Mouse (Mus musculus) liver, adult 2 months (tissue): ENCODE measurements at regions not wholly inside any gene's neighbourhood (a gene's known extent, or its start where the extent isn't known, plus 50 kb on each side); places are given as distances from the start of the nearest gene placed in this dataset.

Source experiments
- CTCF ChIP-seq: fragments of 200-500 bp; IDR thresholded peaks from 2 replicates; pipeline ENCODE4 v1.5.1; 2011; ENCODE audit warnings: low read depth, low read length, control low read depth
- POLR2A ChIP-seq: fragments of 200-500 bp; IDR thresholded peaks from 2 replicates; pipeline ENCODE4 v1.6.1; 2011; ENCODE audit warnings: low read length, control low read depth; ENCODE audit not compliant: insufficient read depth; ENCODE audit errors: extremely low read depth

GRCm38 (mm10) chr3:91483453-91483852 lies 392.9 kb upstream of the 9130204L05Rik start:
- TF ChIP-seq CTCF (no peak), POLR2A (no peak)
